Mouse (Mus musculus) kidney, adult 2 months (tissue): ENCODE data around the gene H2-DMb1. TPM values are rescaled to one million over a fixed set of nuclear protein-coding genes. Genes with fewer than 3 reads are reported as not detected.

ENCODE experiments used
- DNase-seq: peaks from one replicate; pipeline ENCODE4 v3.0.0; 2021
- H3K27ac ChIP-seq: fragments of 200-500 bp; 2 replicates; pipeline ENCODE4 v1.5.1; 2012; ENCODE audit warnings: low read depth, low read length, control low read depth, inconsistent platforms; ENCODE audit not compliant: insufficient read depth
- H3K27me3 ChIP-seq: fragments of 200-500 bp; replicated peaks from 2 replicates; pipeline ENCODE4 v1.6.1; 2012; ENCODE audit warnings: mild to moderate bottlenecking, moderate library complexity, low read length, inconsistent platforms; ENCODE audit not compliant: control insufficient read depth, insufficient read depth
- H3K36me3 ChIP-seq: fragments of 200-500 bp; 2 replicates; pipeline ENCODE4 v1.6.1; 2012; ENCODE audit warnings: mild to moderate bottlenecking, moderate library complexity, low read length, inconsistent platforms; ENCODE audit not compliant: control insufficient read depth, insufficient read depth
- H3K4me1 ChIP-seq: fragments of 200-500 bp; 2 replicates; pipeline ENCODE4 v1.6.1; 2011; ENCODE audit warnings: low read length; ENCODE audit not compliant: control insufficient read depth, insufficient read depth
- H3K4me3 ChIP-seq: fragments of 200-500 bp; 2 replicates; pipeline ENCODE4 v1.5.1; 2011; ENCODE audit warnings: mild to moderate bottlenecking, low read depth, low read length, control low read depth; ENCODE audit not compliant: insufficient read depth
- CTCF ChIP-seq: fragments of 200-500 bp; conservative IDR thresholded peaks from 2 replicates; pipeline ENCODE4 v1.5.1; 2011; ENCODE audit warnings: low read depth, mild to moderate bottlenecking, control low read depth, low read length, moderate library complexity, mixed read lengths; ENCODE audit not compliant: insufficient read depth, insufficient read length
- POLR2A ChIP-seq: fragments of 200-500 bp; IDR thresholded peaks from one replicate; pipeline ENCODE4 v1.6.1; 2011; ENCODE audit warnings: low read depth, low read length, control low read depth
- WGBS: fragments of 180-500 bp; shearing (Covaris S2); methylation state at CpG from one replicate; pipeline ENCODE4 v1.1.7; 2018; 5-methylcytosine and 5-hydroxymethylcytosine counted together
- polyA plus RNA-seq: library from polyadenylated mRNA; depleted of rRNA; stranded (reverse); fragments of >200 nt; gene quantifications from 2 replicates; pipeline ENCODE4 v1.2.3, GENCODE M21; 2012

Gene H2-DMb1
- polyA plus RNA-seq, 1 experiment = 72.3 TPM

DNA sequence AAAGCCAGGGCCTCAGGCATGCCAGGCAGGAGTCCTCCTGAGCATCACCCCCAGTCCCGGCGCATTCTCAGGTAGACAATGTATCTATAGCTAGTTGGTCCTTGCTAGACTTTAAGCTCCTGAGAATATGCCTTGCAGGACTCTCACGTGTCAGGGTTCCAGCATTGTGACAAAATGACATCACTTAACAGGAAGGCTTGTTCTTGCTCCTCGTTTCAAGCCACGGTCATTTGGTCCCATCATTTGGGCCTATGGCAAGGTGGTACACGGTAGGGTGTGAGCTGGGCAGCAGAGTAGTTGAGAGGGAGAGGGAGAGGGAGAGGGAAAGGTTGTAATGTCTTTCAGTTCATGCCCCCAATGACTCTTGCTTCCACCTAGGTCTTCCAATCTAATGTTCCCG lies 21.0 kb upstream of the H2-DMb1 start:
- TF ChIP-seq CTCF (no peak), POLR2A (no peak)
- no peak for DNase-seq
- Histone ChIP-seq H3K4me1 (peaks cover 8% of the 10 kb centered on the region; the same call in 1 of the 2 replicates), H3K27me3 (no peaks in the 10 kb centered on the region), H3K4me3 (no peak overlapping the region), H3K36me3 (no peaks in the 10 kb centered on the region), H3K27ac (no peak overlapping the region)
- WGBS = 79% methylated on average over 7 of the region's 7 CpGs

DNA sequence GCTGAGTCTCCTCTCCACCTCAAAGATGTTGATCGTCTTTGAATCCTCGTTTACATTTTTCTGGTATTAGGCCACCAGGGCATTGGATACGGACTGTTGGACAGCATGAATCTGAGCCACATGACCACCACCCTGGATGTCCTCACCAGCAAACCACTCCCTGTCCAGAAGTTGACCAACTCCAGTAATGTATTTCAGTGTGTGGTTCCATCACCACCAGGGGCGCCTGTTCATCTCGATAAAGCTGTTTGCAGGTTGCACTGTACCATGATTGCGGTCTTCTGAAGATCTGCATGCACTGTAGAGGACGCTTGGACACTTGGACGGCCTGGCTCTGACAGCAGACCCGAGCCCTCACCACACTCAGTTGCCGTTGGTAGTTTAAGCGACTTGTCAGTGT lies 19.6 kb upstream of the H2-DMb1 start:
- TF ChIP-seq CTCF (no peak; the same call in 1 of the 2 replicates), POLR2A (no peak)
- no peaks in the 10 kb centered on the region for H3K4me1 ChIP-seq
- DNase-seq = no peak
- 65% methylated on average over 11 of the region's 11 CpGs for WGBS
- H3K36me3 ChIP-seq = no peaks in the 10 kb centered on the region
- H3K4me3 ChIP-seq = no peak overlapping the region
- H3K27ac ChIP-seq = no peak overlapping the region
- H3K27me3 ChIP-seq = no peaks in the 10 kb centered on the region

DNA sequence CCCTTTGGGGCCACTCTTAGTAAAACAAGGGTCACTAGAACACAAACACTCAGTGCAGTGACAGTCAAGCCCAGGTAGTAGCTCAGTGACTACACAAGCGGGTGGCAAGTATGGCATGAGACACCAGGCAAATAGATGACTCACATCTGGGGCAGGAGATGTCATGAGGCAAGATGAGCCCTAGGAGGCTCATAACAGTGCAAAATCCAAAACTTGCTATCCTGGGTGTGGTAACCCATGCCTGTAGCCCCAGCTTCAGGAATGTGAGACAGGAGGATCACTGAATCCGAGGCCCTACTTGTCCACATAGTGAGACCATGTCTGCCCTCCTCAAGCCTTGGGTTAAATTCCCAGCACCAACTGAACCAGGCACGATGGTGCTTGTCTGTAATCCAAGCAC lies 18.4 kb upstream of the H2-DMb1 start:
- Histone ChIP-seq H3K27ac (no peak overlapping the region), H3K4me1 (no peaks in the 10 kb centered on the region), H3K4me3 (no peak overlapping the region), H3K27me3 (no peaks in the 10 kb centered on the region), H3K36me3 (no peaks in the 10 kb centered on the region)
- no peak for DNase-seq
- no peak for TF ChIP-seq POLR2A
- no peak for TF ChIP-seq CTCF
- 82% methylated on average over 3 of the region's 3 CpGs for WGBS

DNA sequence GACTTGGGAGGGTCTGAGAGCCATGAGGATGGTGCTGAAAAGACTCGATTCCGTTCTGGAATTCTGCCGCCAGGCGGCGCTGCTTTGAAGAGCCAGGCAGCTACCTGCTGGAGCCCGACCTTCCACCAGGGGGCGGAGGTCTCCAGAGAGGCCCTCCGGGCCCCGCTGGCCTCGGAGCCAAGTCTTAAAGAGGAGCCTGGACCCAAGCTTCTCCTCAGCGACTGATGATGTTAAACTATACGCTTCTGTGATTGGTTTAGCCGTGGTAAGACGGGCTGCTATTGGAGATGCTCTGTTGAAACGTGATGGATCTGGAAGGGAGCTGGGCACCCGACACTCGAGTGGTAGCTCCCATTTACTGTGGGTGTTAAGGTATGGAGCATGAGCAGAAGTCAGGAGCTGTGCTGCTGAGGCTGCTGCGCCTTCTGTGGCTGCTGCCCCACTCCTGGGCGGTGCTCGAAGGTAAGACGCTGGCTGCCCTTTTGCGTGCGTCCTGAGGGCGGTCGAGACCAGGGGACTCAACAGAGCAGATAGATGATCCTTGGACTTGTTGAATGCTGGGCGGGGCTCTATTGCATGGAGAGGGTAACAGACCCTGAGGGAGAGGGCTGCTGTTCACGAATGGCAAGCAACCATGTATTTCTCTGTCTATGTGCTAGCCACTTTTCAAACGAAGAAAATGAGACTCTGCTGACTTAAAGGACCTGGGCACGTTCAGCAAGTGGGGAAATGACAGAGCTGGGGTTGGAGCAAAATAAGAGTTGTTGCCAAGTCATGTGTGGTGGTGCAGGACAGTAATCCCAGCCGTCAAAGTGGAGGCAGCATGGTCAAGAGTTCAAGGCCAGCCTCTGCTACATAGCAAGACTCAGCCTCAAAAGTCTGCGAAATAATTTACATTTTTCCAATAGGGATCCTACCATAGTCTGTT lies 17.3 kb upstream of the H2-DMb1 start:
- TF ChIP-seq POLR2A = no peak
- TF ChIP-seq CTCF = peak; percentile 99
- peak overlapping the region; percentile 63 for H3K4me3 ChIP-seq
- no peaks in the 10 kb centered on the region for H3K4me1 ChIP-seq
- H3K36me3 ChIP-seq = no peaks in the 10 kb centered on the region
- H3K27ac ChIP-seq = no peak overlapping the region
- H3K27me3 ChIP-seq = no peaks in the 10 kb centered on the region
- peak; percentile 99 for DNase-seq
- 6% methylated on average over 31 of the region's 31 CpGs for WGBS

DNA sequence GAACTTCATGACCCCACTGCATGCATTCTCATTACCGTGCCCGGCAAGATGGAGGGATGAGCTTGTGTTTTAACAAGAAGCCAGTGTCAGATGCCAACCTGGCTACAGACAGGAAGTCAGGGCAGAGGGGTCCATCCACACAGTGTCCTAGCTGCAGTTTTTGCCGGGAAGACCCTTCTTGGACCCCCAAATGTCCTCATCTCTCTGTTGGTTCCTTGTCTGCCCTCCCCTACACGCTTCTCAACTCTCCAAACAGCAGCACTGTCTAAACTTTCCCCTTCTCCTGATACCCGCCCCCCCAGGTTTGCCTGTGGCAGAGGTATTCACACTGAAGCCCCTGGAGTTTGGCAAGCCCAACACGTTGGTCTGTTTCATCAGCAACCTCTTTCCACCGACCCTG lies 15.3 kb upstream of the H2-DMb1 start:
- Histone ChIP-seq H3K36me3 (no peaks in the 10 kb centered on the region), H3K27ac (no peak overlapping the region), H3K27me3 (no peaks in the 10 kb centered on the region), H3K4me3 (no peak overlapping the region), H3K4me1 (no peaks in the 10 kb centered on the region)
- DNase-seq = no peak
- WGBS = 79% methylated on average over 7 of the region's 7 CpGs
- TF ChIP-seq POLR2A (no peak), CTCF (no peak)

DNA sequence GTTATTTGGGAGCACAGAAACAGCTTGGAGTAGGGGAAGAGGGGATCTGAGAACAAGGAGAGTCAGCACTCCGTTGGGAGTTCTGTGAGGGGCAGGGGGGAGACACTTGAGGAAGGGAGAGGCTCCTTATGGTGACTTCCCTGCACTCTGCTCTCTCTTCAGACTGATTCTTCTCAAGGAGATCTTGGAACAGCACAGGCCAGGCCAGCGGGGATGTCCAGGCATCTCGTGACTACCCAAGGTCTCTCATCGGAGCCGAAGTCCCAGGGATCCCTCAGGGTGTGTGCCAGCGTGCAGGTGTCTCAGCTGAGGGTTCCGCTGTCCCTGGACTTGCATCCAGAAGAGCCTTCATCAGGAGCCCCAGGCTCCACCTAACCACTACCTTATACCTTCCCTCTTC lies 14.2 kb upstream of the H2-DMb1 start:
- Histone ChIP-seq H3K27ac (no peak overlapping the region), H3K4me3 (no peak overlapping the region), H3K4me1 (no peaks in the 10 kb centered on the region), H3K27me3 (no peaks in the 10 kb centered on the region), H3K36me3 (no peaks in the 10 kb centered on the region)
- TF ChIP-seq CTCF = no peak
- TF ChIP-seq POLR2A = no peak
- DNase-seq = no peak
- 91% methylated on average over 7 of the region's 7 CpGs for WGBS

DNA sequence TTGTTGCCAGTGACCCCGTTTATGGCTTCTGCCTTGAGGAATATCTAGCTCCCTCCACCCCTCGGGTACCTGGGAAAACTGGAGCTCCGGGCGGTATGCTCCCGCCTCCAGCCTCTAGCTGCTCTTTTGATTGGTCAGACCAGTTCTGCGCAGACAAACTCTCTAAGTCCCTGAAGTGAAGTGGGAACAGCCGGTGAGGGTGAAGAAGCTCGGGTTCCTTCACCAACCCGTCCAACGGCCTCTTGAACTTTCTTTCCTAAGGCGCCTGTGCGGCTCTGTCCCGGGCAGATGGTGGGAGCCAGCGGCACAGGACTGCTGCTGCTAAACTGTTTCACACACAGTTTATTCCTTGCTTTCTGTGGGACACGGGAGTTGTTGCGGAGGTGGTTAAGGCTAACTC lies 13.5 kb upstream of the H2-DMb1 start:
- 7% methylated on average over 16 of the region's 16 CpGs for WGBS

More for the DNA sequence above, 13.5 kb upstream of the H2-DMb1 start:
- Histone ChIP-seq H3K4me3 (peak overlapping the region; percentile 20), H3K4me1 (no peaks in the 10 kb centered on the region), H3K27ac (no peak overlapping the region), H3K27me3 (no peaks in the 10 kb centered on the region), H3K36me3 (no peaks in the 10 kb centered on the region)
- TF ChIP-seq POLR2A (no peak), CTCF (no peak)
- DNase-seq = peak; percentile 64
